Mouse (Mus musculus) ES-E14 (cell line): ENCODE measurements at regions not wholly inside any gene's neighbourhood (a gene's known extent, or its start where the extent isn't known, plus 50 kb on each side); places are given as distances from the start of the nearest gene placed in this dataset.
A peak's percentile ranks its signal among the peaks of the same experiment; 100 is the strongest.

ENCODE experiments used
- DNase-seq: peaks from one replicate; pipeline ENCODE4 v3.0.0-alpha.2; 2013; ENCODE audit warnings: low read depth, low spot score
- H3K27ac ChIP-seq: 2 replicates; pipeline ENCODE4 v1.5.1; 2012; ENCODE audit warnings: low read depth, mild to moderate bottlenecking, low read length, moderate library complexity, mixed read lengths; ENCODE audit not compliant: poor library complexity, insufficient read depth, severe bottlenecking
- H3K36me3 ChIP-seq: 2 replicates; pipeline ENCODE4 v1.6.1; 2012; ENCODE audit warnings: mild to moderate bottlenecking, low read length, moderate library complexity, mixed read lengths; ENCODE audit not compliant: control insufficient read depth, poor library complexity, insufficient read depth, severe bottlenecking
- H3K4me1 ChIP-seq, 2 experiments: fragments of 150-350 bp in 1 of 2; sonication (generic) in 1 of 2; 2 replicates each; pipeline ENCODE4 v1.6.1; 2012; ENCODE audit warnings: low read length in 2 of 2, mild to moderate bottlenecking in 1 of 2, mixed read lengths in 1 of 2; ENCODE audit not compliant: control insufficient read depth in 2 of 2, insufficient read depth in 2 of 2, poor library complexity in 1 of 2
- H3K4me3 ChIP-seq, 2 experiments: fragments of 150-350 bp in 1 of 2; sonication (generic) in 1 of 2; 2 replicates each; pipeline ENCODE4 v1.5.1; 2012; ENCODE audit warnings: low read length in 2 of 2, low read depth in 1 of 2, mild to moderate bottlenecking in 1 of 2, mixed read lengths in 1 of 2; ENCODE audit not compliant: insufficient read depth in 1 of 2, poor library complexity in 1 of 2, severe bottlenecking in 1 of 2
- H3K9ac ChIP-seq: 2 replicates; pipeline ENCODE4 v1.6.1; 2012; ENCODE audit warnings: low read depth, mild to moderate bottlenecking, low read length, mixed read lengths; ENCODE audit not compliant: poor library complexity, insufficient read depth, severe bottlenecking
- H3K9me3 ChIP-seq: fragments of 150-350 bp; sonication (generic); 2 replicates; pipeline ENCODE4 v1.6.1; 2012; ENCODE audit warnings: low read depth, mild to moderate bottlenecking, low read length; ENCODE audit not compliant: control insufficient read depth, insufficient read depth
- CHD2 ChIP-seq: IDR thresholded peaks from 2 replicates; pipeline ENCODE4 v1.6.1; 2014; ENCODE audit warnings: mild to moderate bottlenecking, low read depth, low read length, inconsistent platforms
- HCFC1 ChIP-seq: IDR thresholded peaks from 2 replicates; pipeline ENCODE4 v1.6.1; 2012; ENCODE audit warnings: low read length, inconsistent platforms, borderline replicate concordance; ENCODE audit not compliant: insufficient read depth
- MAFK ChIP-seq: IDR thresholded peaks from 2 replicates; pipeline ENCODE4 v1.6.1; 2014; ENCODE audit warnings: mild to moderate bottlenecking, low read depth, low read length, inconsistent platforms; ENCODE audit not compliant: insufficient read depth
- ZC3H11A ChIP-seq: IDR thresholded peaks from 2 replicates; pipeline ENCODE4 v1.6.1; 2012; ENCODE audit warnings: low read depth, mild to moderate bottlenecking, inconsistent platforms, low read length, borderline replicate concordance
- ZNF384 ChIP-seq: IDR thresholded peaks from 2 replicates; pipeline ENCODE4 v1.6.1; 2012; ENCODE audit warnings: low read depth, low read length, inconsistent platforms
- in situ Hi-C, 2 experiments: fragments of 600-800 bp; cut with MboI; formaldehyde crosslinking; loops; one replicate each; pipeline ENCODE4 v1.15.1; 2025; ENCODE audit warnings: low sequenced_read_pairs in 2 of 2, inconsistent platforms in 1 of 2; ENCODE audit not compliant: unreplicated experiment in 2 of 2

DNA sequence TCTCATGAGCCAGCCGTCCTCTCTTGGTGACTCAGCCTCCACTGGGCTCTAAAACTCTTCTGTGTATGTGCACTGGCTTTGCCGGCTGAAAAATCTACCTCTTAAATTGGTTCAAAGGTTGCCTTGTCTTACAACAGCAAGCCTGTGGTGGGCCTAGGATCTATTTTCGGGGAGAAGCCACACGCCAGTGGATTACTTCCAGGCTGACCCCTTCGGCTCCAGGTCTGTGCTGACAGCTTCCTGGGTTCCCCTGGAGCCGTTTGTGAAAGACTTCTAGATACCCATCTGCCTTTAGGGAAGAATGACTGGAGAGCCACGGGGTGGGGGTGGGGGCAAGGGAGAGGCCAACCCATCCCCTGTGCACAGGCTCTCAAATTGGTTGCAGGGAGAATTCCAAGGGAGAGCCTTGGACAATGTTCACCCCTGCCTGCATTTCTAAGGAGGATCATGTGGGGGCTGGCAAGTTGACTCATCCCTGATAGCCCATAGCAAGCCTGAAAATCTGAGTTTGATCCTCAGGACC, 90.3 kb downstream of the Smim20 start:
- peak overlapping the region; percentile 40; the same call in 1 of the 2 replicates for H3K9ac ChIP-seq
- H3K36me3 ChIP-seq, result no peaks in the 10 kb centered on the region
- no peak overlapping the region for H3K4me3 ChIP-seq
- no peak for DNase-seq
- H3K9me3 ChIP-seq, result no peaks in the 10 kb centered on the region
- in situ Hi-C loops, result loop anchor here (10.0 to 25.0 kb wide), 2 partner anchors 238 to 255 kb away; no protein-coding TSS in a partner anchor
- TF ChIP-seq HCFC1 (no peak), ZNF384 (no peak), ZC3H11A (no peak), CHD2 (no peak), MAFK (no peak)
- peaks cover 6 to 26% of the 10 kb centered on the region in 2 experiments for H3K4me1 ChIP-seq
- peak overlapping the region; percentile 44 for H3K27ac ChIP-seq

DNA sequence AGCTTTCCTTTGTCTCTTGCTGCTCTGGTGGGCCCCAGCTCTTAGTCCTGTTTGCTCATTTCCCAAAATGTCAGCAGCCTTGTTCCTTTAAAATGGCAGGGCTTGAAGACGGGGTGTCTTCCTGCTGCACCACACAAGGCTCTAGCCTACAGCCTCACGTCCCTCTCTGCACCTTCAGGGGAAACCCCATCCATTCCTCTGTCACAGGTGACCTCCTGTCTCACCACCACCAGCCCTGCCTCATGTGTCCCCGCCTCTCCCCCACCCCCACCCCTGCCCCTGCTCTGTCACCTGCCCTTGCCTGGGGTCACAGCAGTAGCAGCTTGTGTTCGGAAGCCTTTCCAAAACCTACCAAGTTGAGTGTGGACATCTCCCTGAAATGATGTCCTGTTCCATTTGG, 91.3 kb downstream of the Smim20 start:
- Histone ChIP-seq H3K27ac (no peak overlapping the region; the same call in 1 of the 2 replicates), H3K4me3 (no peak overlapping the region), H3K36me3 (no peaks in the 10 kb centered on the region), H3K9ac (no peak overlapping the region; the same call in 1 of the 2 replicates), H3K4me1 (peaks cover 6 to 23% of the 10 kb centered on the region in 2 experiments), H3K9me3 (no peaks in the 10 kb centered on the region)
- in situ Hi-C loops, result loop anchor here (10.0 to 25.0 kb wide), 2 partner anchors 237 to 254 kb away; no protein-coding TSS in a partner anchor
- no peak for TF ChIP-seq HCFC1
- no peak for TF ChIP-seq ZNF384
- TF ChIP-seq CHD2, result no peak
- TF ChIP-seq ZC3H11A, result no peak
- no peak for DNase-seq

DNA sequence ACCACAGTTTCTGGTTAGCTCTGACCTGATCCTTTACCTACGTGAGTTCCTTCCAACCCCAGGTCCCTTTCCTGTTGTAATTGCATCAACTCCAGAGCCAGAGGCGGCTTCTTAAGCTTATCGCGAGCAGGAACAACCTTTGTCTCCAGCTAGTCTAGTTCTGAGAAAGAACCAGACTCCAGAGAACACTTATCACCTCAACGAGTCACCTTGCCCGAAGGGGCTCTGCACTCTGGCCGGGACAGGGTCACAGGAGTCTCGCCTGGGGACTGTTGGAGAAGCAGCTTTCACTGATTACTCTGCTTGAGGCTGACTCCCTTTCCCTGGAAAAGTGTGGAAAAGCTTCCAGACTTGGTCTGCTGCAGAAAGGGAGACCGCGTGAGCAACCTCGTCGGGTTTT, 93.0 kb downstream of the Smim20 start:
- TF ChIP-seq CHD2 (no peak), ZC3H11A (no peak), ZNF384 (no peak), HCFC1 (no peak), MAFK (no peak)
- H3K27ac ChIP-seq, result no peak overlapping the region
- H3K4me1 ChIP-seq, result peaks cover 6 to 23% of the 10 kb centered on the region in 2 experiments
- H3K9me3 ChIP-seq, result no peaks in the 10 kb centered on the region
- no peak for DNase-seq
- no peak overlapping the region; the same call in 1 of the 2 replicates for H3K9ac ChIP-seq
- in situ Hi-C loops, result loop anchor here (10.0 to 25.0 kb wide), 2 partner anchors 235 to 252 kb away; no protein-coding TSS in a partner anchor
- no peak overlapping the region for H3K4me3 ChIP-seq
- no peaks in the 10 kb centered on the region for H3K36me3 ChIP-seq

DNA sequence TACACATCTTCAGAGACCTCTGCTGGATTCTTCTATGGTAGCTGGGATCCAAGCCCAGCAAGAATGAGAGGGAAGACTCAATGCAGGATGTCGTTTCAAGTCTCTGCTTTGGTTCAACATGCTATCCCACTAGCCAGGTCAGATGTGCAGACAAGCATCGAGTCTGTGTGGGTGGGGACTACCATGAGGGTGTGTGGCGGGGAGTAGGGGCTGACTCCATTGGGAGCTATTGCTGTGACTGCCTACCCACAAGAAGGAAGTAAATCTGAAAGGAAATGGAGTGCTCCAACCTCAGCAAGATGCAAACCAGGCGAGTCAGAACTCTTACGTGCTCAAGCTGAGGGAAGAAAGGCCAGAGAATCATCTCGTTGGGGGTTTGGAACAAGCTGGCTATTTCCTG, 94.4 kb downstream of the Smim20 start:
- in situ Hi-C loops, result loop anchor here in 1 of 2 experiments (25.0 kb wide), 1 partner anchor 251 kb away; no protein-coding TSS in a partner anchor
- TF ChIP-seq HCFC1, result no peak
- TF ChIP-seq ZNF384, result no peak
- TF ChIP-seq ZC3H11A, result no peak
- no peak for TF ChIP-seq MAFK
- no peak for TF ChIP-seq CHD2
- Histone ChIP-seq H3K27ac (no peak overlapping the region), H3K36me3 (no peaks in the 10 kb centered on the region), H3K4me3 (no peak overlapping the region), H3K9ac (no peak overlapping the region), H3K4me1 (peaks cover 6 to 20% of the 10 kb centered on the region in 2 experiments), H3K9me3 (no peaks in the 10 kb centered on the region)
- no peak for DNase-seq
